Mouse (Mus musculus) stomach, embryonic 15.5 days (tissue): ENCODE measurements around the gene Timm8a1. TPM values are rescaled to one million over a fixed set of nuclear protein-coding genes. Genes with fewer than 3 reads are reported as not detected.

Source experiments
- ATAC-seq: fragments of 200-750 bp; cut with Nextera tagmentation; 2 replicates; pipeline ENCODE4 v1.8.0; 2017; ENCODE audit warnings: low read depth, moderate number of reproducible peaks, moderate TSS enrichment; ENCODE audit not compliant: insufficient read depth, low FRiP score
- H3K27ac ChIP-seq: fragments of 300-500 bp; sonication (generic); 2 replicates; pipeline ENCODE4 v1.5.1; 2015; ENCODE audit warnings: mild to moderate bottlenecking, inconsistent platforms
- H3K27me3 ChIP-seq: fragments of 300-500 bp; sonication (generic); replicated peaks from 2 replicates; pipeline ENCODE4 v1.6.1; 2015; ENCODE audit warnings: inconsistent platforms
- H3K36me3 ChIP-seq: fragments of 300-500 bp; sonication (generic); 2 replicates; pipeline ENCODE4 v1.6.1; 2015; ENCODE audit warnings: inconsistent platforms
- H3K4me1 ChIP-seq: fragments of 300-500 bp; sonication (generic); 2 replicates; pipeline ENCODE4 v1.6.1; 2015; ENCODE audit warnings: inconsistent platforms
- H3K4me2 ChIP-seq: fragments of 300-500 bp; sonication (generic); 2 replicates; pipeline ENCODE4 v1.6.1; 2015; ENCODE audit warnings: mild to moderate bottlenecking, inconsistent platforms
- H3K4me3 ChIP-seq: fragments of 300-500 bp; sonication (generic); replicated peaks from 2 replicates; pipeline ENCODE4 v1.5.1; 2015; ENCODE audit warnings: inconsistent platforms
- H3K9ac ChIP-seq: fragments of 300-500 bp; sonication (generic); 2 replicates; pipeline ENCODE4 v1.6.1; 2015; ENCODE audit warnings: inconsistent platforms
- H3K9me3 ChIP-seq: fragments of 300-500 bp; sonication (generic); 2 replicates; pipeline ENCODE4 v1.6.1; 2016; ENCODE audit warnings: inconsistent platforms
- WGBS: fragments of 180-500 bp; shearing (Covaris S2); methylation state at CpG from one replicate; pipeline ENCODE4 v1.1.7; 2015; 5-methylcytosine and 5-hydroxymethylcytosine counted together
- polyA plus RNA-seq: library from polyadenylated mRNA; unstranded; fragments of >200 nt; fragmentation: Nextera tagmentation; extraction: Ambion mirVana; gene quantifications from 2 replicates; pipeline ENCODE4 v1.2.1, GENCODE M21; 2015

The Timm8a1 gene
- polyA plus RNA-seq, 1 experiment from 2014 or later = 90.9 TPM

- Histone ChIP-seq H3K4me1 (no peaks in the 10 kb centered on the region), H3K4me3 (no peak overlapping the region), H3K27me3 (no peaks in the 10 kb centered on the region), H3K4me2 (no peak overlapping the region), H3K27ac (no peak overlapping the region), H3K9me3 (no peaks in the 10 kb centered on the region), H3K9ac (no peak overlapping the region), H3K36me3 (no peaks in the 10 kb centered on the region)
- WGBS = 8% methylated on average over 2 of the region's 2 CpGs
- no peak for ATAC-seq
Observed at GRCm38 (mm10) chrX:134509473-134509872, 32.2 kb downstream of the Timm8a1 start.

GRCm38 (mm10) chrX:134507977-134508376, 33.7 kb downstream of the Timm8a1 start:
- 71% methylated on average over 6 of the region's 6 CpGs for WGBS
- Histone ChIP-seq H3K27me3 (no peaks in the 10 kb centered on the region), H3K4me2 (no peak overlapping the region), H3K9ac (no peak overlapping the region), H3K9me3 (no peaks in the 10 kb centered on the region), H3K4me3 (no peak overlapping the region), H3K27ac (no peak overlapping the region), H3K4me1 (no peaks in the 10 kb centered on the region), H3K36me3 (no peaks in the 10 kb centered on the region)
- ATAC-seq = no peak

GRCm38 (mm10) chrX:134500651-134501050, 41.0 kb downstream of the Timm8a1 start:
- no peak for ATAC-seq

More at GRCm38 (mm10) chrX:134500651-134501050, 41.0 kb downstream of the Timm8a1 start:
- Histone ChIP-seq H3K4me3 (no peak overlapping the region), H3K27ac (no peak overlapping the region), H3K9ac (no peak overlapping the region), H3K27me3 (no peaks in the 10 kb centered on the region), H3K9me3 (no peaks in the 10 kb centered on the region), H3K4me1 (no peaks in the 10 kb centered on the region), H3K4me2 (no peak overlapping the region), H3K36me3 (no peaks in the 10 kb centered on the region)
- 79% methylated on average over 8 of the region's 8 CpGs for WGBS

Other genes starting within 250 kb of the Timm8a1 start
- 4.4 TPM in 2 replicates for gene Tmem35a, start 246.6 kb downstream of the Timm8a1 start, polyA plus RNA-seq
- 23.9 and 27.1 TPM in 2 replicates for gene Cenpi, start 233.8 kb downstream of the Timm8a1 start, polyA plus RNA-seq
- gene Drp2, start 137.3 kb downstream of the Timm8a1 start, polyA plus RNA-seq = 1.4 and 1.5 TPM in 2 replicates
- 0.10 TPM in 1 of 2 replicates, not detected in the other for gene Taf7l, start 65.4 kb downstream of the Timm8a1 start, polyA plus RNA-seq
- gene Btk, start 41.7 kb upstream of the Timm8a1 start, polyA plus RNA-seq = 2.4 and 3.3 TPM in 2 replicates
- gene Rpl36a, start 43.8 kb upstream of the Timm8a1 start, polyA plus RNA-seq = 379 and 399 TPM in 2 replicates
- 6.1 and 7.7 TPM in 2 replicates for gene Gla, start 59.3 kb upstream of the Timm8a1 start, polyA plus RNA-seq
- gene Hnrnph2, start 59.3 kb upstream of the Timm8a1 start, polyA plus RNA-seq = 136 and 138 TPM in 2 replicates
- gene Armcx4, start 144.7 kb upstream of the Timm8a1 start, polyA plus RNA-seq = 3.3 and 3.7 TPM in 2 replicates
- gene Armcx1, start 176.1 kb upstream of the Timm8a1 start, polyA plus RNA-seq = 50.9 and 51.9 TPM in 2 replicates
- gene Armcx6, start 209.6 kb upstream of the Timm8a1 start, polyA plus RNA-seq = 21.6 and 25.6 TPM in 2 replicates
- gene Armcx3, start 214.7 kb upstream of the Timm8a1 start, polyA plus RNA-seq = 79.4 and 83.4 TPM in 2 replicates